Mouse (Mus musculus): Measurements from ENCODE around the gene BC035044.
"Not testable (repeated sequence)": the region's sequence is repeated elsewhere in the genome, so short reads cannot be mapped to it uniquely, and the experiment has no call there.

Gene BC035044

DNA sequence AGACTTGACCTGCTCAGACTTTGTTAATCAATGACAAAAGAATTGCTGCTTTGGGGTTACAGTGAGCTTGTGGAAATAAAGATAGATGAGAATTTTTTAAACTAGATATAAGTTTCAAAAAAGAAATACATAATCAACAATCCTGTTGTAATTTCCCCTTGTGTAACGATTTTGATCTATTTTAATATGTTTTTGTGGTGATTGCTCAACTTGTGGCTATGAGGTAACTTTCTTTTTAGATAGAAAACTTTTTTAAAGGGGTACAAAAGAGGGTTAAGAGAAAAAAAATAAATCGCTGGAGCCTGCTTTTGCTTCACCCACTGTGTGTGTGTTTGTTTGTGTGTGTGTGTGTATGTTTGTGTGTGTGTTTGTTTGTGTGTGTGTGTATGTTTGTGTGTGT, 39.8 kb downstream of the BC035044 start:
- DNase-seq (ENCODE audit: extremely low read depth, low read depth) = no peak

DNA sequence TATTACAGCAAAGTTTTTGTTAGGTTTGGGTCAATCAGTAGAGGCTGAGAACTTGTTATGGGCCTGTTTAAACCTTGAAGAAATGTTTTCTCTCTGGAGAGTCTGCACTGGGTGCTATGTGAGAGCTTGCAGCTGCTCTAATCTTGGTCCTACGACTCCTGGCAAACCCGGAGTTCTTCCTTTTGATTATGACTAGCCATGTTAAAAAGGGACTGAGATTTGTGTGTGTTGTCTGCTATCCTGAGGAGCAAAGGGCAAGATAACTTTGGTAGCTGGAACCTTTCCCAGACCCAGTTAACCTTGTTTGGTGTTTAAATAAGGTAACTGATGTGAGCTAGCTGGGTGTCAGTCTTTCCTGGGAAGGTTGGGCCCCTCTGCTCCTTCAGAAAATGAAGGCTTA, 40.3 kb downstream of the BC035044 start:
- DNase-seq (ENCODE audit: extremely low read depth, low read depth) = no peak

DNA sequence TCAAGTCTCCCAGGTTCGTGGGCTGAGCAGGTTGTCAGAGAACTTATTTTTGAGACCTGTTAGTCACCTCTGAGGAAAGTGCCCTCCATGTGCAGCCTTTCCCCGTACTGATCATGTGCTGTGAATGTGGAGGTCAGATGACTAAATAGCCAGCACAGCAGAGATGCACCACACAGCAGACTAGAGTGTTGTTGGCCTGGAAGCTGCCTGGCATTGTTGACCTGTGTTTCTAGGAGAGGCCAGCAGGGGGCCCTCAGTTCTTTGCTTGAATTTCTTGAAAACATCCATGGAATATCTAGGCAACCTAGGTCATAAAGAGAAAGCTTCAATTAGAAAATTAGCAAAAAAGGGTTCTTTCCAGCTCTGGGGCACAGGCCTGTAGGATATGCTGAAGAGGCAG, 41.0 kb downstream of the BC035044 start:
- no peak for DNase-seq (ENCODE audit: extremely low read depth, low read depth)

- no peak for DNase-seq (ENCODE audit: extremely low read depth, low read depth)
These were observed 43.5 kb downstream of the BC035044 start for GRCm38 (mm10) chr6:128847401-128847800.

DNA sequence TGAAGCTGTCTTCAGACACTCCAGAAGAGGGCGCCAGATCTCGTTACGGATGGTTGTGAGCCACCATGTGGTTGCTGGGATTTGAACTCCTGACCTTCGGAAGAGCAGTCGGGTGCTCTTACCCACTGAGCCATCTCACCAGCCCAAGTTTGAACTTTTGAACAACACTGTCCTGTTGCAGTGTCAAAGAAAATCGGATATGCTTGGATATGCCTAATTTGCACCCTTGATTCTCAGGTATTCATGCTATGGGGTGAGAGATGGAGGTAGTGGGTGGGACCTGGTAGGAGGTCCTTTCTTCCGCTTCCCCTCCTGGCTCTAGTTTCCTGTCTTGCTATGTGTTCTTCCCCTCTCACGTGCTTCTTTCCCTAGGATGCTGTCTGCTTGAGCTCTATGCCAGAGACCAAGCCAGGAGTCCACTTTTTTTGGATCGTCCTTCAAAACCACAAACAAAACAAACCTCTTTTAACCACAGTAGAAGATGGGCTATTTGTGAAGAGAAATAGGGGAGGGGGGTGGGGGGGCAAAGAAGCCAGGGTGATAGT, 44.9 kb downstream of the BC035044 start:
- no peak for DNase-seq (ENCODE audit: extremely low read depth, low read depth)

GRCm38 (mm10) chr6:128845319-128845979, 45.5 kb downstream of the BC035044 start:
- peak; percentile 92 for DNase-seq (ENCODE audit: extremely low read depth, low read depth)

- DNase-seq (ENCODE audit: extremely low read depth, low read depth) = no peak
These were observed 46.3 kb downstream of the BC035044 start for GRCm38 (mm10) chr6:128844586-128845080.

GRCm38 (mm10) chr6:128844131-128844530, 46.8 kb downstream of the BC035044 start:
- no peak for DNase-seq (ENCODE audit: extremely low read depth, low read depth)

GRCm38 (mm10) chr6:128843479-128843992, 47.4 kb downstream of the BC035044 start:
- DNase-seq (ENCODE audit: extremely low read depth, low read depth) = peak; percentile 69

- DNase-seq (ENCODE audit: extremely low read depth, low read depth) = peak; percentile 84
These were observed 47.9 kb downstream of the BC035044 start for GRCm38 (mm10) chr6:128842945-128843478.

DNA sequence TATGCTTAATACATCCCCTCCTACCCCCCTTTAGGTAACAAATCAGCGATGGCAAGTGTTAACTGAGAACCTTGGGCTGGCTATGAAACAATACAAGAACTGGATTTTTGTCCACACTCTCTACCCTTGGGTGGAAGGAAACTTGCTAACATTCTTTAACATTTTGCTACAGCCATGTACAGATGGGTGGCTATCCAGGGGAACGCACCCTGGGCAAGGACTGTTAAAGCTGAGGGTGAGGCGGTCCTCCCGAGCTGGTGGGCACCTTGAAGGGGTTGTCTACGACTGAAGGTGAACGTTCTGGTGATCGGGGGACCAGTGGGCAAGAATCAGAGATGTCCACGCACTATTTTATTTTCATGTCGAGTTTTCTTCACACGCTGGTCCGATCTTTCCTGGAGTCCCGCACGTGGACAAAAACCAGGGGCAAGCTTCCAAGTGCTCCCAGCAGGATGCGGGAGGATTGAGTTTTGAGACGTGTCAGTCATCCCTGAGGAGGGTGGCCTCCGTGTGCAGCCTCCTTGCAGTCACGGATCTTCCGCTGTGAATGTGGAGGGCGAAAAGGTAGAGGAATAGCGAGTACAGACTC, 48.5 kb downstream of the BC035044 start:
- DNase-seq (ENCODE audit: extremely low read depth, low read depth) = no peak

DNA sequence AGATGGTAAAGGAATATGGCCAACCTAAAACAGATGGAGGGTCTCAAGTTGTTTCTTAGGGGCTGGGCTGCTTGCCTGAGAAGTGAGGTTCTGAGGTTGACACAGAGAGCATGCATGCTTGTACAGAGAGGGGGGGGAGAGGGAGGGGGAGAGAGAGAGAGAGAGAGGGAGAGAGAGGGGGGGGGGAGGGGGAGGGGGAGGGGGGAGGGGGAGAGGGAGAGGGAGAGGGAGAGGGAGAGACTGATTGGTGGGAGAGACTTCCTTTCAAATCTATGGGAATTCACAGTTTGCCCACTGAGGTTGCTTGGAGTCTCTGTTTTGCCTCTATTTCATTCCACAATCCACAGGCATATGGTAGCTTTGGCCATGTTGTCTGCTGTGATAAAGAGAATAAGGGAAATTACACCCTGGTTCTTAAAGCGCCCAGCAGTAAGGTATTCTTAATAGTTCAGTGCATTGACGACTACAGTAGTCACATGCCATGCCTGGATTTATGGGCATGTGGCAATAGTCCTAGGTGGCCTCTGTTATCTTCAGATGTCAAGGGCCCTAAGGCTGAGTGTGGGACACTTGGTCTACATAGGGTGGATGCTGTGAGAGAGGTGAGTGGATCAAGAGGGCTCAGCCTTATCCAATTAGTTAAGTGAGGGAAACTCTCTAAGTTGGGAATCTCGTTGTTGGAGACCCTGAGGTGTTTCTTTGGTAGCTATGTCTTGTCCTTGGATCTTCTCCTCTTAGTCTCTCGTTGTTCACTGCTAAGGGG, 49.4 kb downstream of the BC035044 start:
- DNase-seq (ENCODE audit: extremely low read depth, low read depth) = no peak

DNA sequence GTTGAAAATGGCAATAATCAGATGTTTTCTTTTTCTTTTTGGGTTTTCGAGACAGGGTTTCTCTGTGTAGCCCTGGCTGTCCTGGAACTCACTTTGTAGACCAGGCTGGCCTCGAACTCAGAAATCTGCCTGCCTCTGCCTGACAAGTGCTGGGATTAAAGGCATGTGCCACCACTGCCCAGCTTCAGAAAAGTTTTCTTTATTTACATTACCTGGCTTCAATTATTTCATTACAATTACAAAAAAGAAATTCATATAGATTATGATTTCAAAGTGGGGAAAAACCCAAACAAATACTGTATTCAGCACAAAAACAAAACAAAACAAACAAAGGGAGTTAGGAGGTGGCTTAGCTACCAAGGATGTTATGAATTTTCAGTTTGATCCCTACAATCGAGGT, 50.3 kb downstream of the BC035044 start:
- not testable (repeated sequence) for DNase-seq (ENCODE audit: extremely low read depth, low read depth)

- no peak for DNase-seq (ENCODE audit: extremely low read depth, low read depth)
These were observed 51.0 kb downstream of the BC035044 start for GRCm38 (mm10) chr6:128839921-128840320.

DNA sequence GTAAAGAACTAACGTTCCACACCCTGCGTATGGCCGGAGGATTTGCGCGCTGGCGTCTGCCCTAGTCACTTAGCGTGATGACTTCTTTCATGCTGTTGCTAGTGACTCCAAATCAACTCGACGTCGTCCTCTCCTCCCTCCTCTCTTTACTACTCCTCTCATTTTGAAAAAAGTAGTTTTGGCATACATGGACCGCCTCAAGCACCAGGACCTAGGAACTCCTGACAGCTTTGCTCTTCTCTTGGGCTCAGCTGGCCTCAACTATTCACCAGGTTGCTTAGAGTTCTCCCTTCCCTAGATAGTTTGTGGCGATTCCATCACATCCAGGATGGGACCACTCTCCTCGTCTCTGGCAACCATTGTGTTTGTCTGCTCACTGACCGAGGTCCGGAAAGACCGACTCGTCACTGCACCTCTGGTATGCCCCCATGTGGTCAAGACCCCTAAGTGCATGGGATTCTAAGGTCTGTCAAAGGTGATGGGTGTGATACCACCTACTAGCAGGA, 51.6 kb downstream of the BC035044 start:
- peak; percentile 78 for DNase-seq (ENCODE audit: extremely low read depth, low read depth)

GRCm38 (mm10) chr6:128838342-128839265, 52.3 kb downstream of the BC035044 start:
- DNase-seq (ENCODE audit: extremely low read depth, low read depth) = no peak

GRCm38 (mm10) chr6:128837454-128838341, 53.2 kb downstream of the BC035044 start:
- peak; percentile 73 for DNase-seq (ENCODE audit: extremely low read depth, low read depth)

DNA sequence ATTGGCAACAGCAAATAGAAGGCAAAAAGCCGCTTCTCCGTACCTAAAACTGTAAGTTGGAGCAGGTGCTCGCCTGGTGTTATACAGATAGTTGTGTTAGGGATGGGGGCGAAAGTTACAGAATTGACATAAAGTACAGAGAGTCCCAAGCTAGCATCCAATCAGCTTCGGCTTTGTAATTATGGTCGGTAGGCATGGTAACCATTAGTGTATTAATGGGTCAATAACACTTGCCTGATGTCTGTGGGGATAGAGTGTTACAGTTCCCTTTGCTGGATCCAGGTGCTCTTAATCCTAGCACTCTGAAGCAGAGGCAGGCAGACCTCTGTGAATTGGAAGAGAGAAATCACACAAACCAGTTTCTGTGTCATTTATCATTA, 54.0 kb downstream of the BC035044 start:
- DNase-seq (ENCODE audit: extremely low read depth, low read depth) = peak; percentile 52
